Mouse (Mus musculus): Measurements from ENCODE around the gene Vmn1r86.

- TF ChIP-seq CTCF (IDR thresholded peaks at IDR 0.05; ENCODE audit: low read depth) (no peak), EP300 (IDR thresholded peaks at IDR 0.05; ENCODE audit: low read depth) (no peak)
These were observed 39.6 kb upstream of the Vmn1r86 start, which contains the start of gene Vmn1r88 for GRCm38 (mm10) chr7:13159268-13159667.

Measured in heart, postnatal 0 days (tissue).